Mouse (Mus musculus) cerebellum, postnatal 10 days (tissue): Measurements from ENCODE around the gene H2-Q7.
A peak's percentile ranks its signal among the peaks of the same experiment; 100 is the strongest.
"Not testable (repeated sequence)": the region's sequence is repeated elsewhere in the genome, so short reads cannot be mapped to it uniquely, and the experiment has no call there.

ENCODE experiments used
- DNase-seq, 2 experiments: peaks; one replicate each; pipeline ENCODE4 v3.0.0; 2021; ENCODE audit warnings: mixed read lengths in 2 of 2

H2-Q7 gene

DNA sequence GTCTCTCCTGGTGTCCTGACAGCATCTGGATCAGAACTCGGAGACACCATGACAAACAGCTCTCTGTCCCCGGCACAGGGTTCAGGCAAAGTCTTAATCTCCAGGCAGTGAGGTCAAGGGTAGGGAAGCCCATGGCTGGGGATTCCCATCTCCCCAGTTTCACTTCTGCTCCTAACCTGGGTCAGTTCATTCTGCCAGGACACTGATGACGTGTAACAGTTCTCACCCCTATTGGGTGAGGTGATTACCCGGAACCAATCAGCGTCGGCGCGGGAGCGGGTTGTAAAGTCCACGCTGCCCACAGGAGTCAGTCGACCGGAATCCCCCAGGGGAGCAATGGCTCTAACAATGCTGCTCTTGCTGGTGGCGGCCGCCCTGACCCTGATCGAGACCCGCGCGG, at the start of gene H2-Q7:
Gene H2-Q7 (plus strand): TSS at position 271 of the 400 bp plus-strand sequence.
- peak; percentile 91 to 92 for DNase-seq

DNA sequence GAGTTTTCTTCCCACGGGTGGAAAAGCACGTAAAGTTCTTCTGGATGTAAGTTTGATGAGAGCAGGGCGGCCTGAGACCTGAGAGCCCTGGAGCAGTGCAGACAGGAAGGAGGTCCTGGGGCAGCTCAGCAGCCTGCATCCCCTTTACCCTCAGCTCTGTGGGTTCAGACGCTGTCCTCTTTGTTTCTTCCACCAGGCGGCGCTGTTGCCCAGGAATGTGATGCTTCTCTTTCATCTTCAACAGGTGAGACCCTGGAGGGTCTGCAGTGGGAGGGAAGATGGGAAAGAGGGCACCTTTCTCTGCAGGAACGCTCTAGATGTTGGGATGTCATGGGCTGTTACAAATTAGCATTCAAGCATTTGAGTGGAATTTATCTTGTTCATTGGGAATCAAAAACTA, 49.2 kb upstream of the H2-Q7 start:
- DNase-seq = peak; percentile 44 to 61

DNA sequence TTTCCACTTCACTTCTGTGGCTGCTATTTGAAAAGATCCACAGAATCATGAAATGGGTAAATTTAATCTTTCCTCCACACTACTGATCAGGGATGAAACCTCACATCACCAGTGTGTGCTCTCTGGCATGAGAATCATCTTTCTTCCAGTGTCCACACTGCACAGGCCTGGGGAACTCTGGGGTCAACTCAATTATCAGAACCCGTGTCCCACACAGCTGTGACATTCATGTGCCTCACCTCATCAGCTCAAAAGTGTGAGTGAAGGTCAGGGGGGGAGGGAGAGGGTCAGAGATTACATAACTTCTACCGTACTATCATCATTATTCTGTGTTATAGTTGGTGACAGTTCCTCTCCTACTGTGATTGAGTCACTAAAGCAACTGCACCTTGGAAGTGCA, 46.3 kb upstream of the H2-Q7 start:
- DNase-seq = not testable (repeated sequence)

DNA sequence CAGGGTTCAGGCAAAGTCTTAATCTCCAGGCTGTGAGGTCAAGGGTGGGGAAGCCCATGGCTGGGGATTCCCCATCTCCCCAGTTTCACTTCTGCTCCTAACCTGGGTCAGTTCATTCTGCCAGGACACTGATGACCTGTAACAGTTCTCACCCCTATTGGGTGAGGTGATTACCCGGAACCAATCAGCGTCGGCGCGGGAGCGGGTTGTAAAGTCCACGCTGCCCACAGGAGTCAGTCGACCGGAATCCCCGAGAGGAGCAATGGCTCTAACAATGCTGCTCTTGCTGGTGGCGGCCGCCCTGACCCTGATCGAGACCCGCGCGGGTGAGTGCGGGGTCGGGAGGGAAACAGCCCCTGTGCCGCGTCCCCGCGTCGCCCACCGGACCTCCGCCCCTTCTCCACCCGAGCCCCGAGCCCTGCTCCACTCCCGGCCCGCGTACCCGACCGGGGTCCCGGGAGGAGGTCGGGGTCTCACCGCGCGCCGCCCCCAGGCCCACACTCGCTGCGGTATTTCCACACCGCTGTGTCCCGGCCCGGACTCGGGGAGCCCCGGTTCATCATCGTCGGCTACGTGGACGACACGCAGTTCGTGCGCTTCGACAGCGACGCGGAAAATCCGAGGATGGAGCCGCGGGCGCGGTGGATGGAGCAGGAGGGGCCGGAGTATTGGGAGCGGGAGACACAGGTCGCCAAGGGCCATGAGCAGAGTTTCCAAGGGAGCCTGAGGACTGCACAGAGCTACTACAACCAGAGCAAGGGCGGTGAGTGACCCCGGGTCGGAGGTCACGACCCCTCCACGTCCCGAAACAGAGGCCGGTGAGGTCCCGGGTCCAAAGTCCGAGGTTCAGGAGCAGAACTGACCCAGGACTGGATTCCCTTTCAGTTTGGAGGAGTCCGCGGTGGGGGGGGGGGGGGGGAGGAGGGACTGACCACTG, 44.8 kb upstream of the H2-Q7 start:
- DNase-seq = peak; percentile 18 to 30

DNA sequence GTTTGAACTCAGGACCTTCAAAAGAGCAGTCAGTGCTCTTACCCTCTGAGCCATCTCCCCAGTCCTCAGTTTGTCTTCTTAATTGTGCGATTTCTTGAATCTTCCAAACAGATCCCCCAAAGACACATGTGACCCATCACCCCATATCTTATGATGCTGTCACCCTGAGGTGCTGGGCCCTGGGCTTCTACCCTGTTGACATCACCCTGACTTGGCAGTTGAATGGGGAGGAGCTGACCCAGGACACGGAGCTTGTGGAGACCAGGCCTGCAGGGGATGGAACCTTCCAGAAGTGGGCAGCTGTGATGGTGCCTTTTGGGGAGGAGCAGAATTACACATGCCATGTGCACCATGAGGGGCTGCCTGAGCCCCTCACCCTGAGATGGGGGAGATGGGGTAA, 42.0 kb upstream of the H2-Q7 start:
- not testable (repeated sequence) for DNase-seq

DNA sequence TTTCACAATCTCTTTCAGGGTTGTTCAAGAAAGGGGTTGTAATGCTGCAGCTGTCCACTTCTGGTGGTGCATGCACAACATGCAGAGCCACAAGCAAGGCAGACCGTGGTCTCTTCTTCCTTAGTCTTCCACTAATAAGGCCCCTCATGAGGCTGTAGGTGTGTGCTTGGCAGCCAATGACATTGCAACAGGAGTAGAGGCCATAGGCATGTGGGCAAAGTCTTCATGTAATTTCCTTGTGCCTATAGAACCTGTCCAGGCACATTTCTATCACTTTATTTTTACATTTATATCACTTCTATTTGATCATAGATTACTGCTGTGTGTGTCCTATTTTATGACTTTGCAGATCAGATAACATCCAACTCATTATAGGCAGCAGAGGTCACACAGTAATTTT, 25.9 kb upstream of the H2-Q7 start:
- DNase-seq = not testable (repeated sequence)

DNA sequence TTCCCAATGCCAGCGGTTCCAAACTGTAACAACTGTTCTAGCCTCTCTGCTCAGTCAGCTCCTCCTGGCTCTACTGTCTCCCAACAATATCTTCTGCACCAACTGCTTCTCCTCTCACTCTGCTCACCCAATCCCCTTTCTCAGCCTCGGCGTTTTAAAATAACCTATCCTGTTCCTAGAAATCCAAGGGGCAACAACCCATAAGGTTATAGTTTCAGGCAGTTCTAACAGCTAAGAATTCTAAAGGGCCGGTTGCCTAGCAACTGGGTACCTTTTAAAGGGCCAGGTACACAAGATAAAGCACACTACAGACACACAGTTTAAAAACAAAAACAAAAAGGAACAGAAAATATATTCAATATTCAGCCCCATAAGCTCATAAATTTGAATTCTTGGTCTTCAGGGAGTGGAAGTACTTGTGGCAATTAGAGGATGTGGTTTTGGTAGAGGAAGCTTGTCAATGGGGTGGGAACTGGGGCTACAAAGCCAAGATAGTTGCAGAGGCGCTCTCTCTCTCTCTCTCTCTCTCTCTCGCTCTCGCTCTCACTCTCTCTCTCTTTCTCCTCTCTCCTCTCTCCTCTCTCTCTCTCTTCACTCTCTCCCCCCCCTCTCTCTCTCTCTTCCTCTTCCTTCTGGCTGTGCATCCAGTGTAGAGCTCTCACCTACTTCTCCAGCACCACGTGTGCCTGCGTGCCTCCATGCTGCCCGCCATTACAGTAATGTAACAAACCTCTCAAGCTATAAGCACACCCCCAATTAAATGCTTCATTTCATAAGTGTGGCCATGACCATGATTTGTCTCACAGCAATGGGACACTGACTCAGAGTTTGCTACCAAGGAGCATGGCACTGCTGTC, 23.5 kb upstream of the H2-Q7 start:
- DNase-seq = not testable (repeated sequence)

DNA sequence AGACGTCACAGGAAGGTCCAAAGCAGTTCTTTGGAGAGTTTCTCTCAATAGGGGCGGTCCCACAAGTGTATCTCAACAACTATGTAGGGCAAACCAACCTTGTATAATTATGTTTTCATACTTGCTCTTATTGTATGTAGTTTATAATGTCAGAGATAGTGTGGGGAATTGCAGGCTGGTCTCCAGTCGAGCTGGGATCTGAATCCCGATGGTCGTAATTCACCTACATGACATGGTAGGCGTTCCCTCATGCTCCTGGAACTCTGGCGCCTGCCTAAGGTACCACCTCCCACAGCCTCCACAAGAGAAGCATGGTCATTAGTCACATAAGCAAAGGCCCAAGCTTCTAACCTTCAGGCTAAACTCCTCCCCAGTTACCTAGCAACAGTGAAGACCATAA, 20.2 kb upstream of the H2-Q7 start:
- no peak for DNase-seq

DNA sequence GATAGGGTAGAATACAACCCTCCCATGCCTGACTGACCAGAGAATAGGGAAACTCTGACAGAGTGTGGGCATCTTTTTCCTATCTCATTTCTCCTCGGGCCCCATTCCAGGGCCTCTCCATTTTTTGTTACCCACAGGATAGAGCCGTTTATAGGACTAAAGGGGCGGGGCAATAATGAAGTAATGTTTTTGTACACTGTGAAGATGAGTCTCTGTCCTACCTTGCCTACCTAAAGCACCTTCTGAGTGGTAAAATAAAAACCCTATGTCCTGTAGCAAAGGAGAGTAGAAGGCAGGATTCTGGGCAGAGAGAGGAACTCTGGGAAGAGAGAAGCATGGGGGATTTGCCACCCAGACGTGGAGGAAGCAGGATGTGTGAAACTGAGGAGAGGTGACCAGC, 19.4 kb upstream of the H2-Q7 start:
- DNase-seq = not testable (repeated sequence)

DNA sequence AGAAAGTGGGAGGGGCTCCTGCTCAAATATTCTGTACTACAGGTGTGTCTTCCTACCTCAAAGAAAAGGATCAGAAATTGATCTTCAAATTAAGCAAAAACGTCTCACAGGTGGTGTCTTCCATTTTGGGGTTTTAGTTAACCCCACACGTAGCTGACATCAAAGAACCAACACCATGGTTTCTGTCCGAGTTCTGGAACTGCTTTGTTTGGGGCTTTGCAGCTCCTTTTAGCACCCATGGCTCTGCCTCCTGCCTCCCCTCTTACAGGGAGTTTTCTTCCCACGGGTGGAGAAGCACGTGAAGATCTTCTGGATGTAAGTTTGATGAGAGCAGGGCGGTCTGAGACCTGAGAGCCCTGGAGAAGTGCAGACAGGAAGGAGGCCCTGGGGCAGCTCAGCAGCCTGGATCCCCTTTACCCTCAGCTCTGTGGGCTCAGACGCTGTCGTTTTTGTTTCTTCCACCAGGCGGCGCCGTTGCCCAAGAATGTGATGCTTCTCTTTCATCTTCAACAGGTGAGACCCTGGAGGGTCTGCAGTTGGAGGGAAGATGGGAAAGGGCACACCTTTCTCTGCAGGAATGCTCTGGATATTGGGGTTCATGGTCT, 18.6 kb upstream of the H2-Q7 start:
- DNase-seq = peak; percentile 80 to 83

DNA sequence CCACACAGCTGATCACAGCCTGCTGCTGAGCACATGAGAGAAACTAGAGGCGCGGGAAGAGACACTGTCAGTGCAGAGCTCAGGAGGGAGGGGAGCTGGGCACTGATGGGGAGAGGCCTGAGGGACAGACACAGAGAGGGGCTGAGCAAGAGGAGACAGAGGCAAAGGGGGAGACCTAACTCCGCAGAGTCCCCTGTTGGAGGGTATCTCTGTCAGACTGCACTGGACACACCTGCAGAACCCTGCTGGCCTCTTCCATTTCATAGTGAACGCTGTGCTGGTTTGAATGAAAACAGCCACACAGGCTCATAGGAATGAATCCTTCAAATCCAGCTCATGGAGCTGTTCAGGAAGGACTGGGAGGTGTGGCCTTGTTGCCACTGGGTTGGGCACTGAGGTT, 17.6 kb upstream of the H2-Q7 start:
- not testable (repeated sequence) for DNase-seq

DNA sequence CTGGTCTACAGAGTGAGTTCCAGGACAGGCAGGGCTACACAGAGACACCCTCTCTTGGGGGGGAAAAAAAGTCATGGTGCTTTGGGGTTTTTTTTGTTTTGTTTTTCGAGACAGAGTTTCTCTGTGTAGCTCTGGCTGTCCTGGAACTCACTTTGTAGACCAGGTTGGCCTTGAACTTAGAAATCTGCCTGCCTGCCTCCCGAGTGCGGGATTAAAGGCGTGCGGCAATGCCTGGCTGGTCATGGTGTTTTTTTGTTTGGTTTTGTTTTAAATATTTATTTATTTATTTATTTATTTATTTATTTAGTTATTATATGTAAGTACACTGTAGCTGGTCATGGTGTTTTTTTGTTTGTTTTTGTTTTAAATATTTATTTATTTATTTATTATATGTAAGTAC, 16.6 kb upstream of the H2-Q7 start:
- not testable (repeated sequence) for DNase-seq

DNA sequence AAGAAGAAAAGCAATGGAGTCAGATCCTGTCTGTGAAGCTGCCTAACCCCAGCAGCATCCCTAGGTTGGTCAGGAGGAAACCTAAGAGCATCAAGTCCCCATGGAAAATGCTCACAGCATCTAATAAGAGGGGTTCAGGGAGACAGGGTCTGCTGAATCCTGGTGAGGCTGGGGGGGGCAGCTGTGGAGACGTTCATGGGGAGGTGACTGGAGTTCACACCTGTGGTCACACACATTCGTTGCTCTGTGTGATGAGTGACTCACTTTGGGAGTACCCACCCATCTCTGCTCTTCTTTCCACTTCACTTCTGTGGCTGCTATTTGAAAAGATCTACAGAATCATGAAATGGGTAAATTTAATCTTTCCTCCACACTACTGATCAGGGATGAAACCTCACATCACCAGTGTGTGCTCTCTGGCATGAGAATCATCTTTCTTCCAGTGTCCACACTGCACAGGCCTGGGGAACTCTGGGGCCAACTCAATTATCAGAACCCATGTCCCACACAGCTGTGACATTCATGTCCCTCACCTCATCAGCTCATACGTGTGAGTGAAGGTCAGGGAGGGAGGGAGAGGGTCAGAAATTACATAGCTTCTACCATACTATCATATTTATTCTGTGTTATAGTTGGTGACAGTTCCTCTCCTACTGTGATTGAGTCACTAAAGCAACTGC, 15.7 kb upstream of the H2-Q7 start:
- DNase-seq = not testable (repeated sequence)

DNA sequence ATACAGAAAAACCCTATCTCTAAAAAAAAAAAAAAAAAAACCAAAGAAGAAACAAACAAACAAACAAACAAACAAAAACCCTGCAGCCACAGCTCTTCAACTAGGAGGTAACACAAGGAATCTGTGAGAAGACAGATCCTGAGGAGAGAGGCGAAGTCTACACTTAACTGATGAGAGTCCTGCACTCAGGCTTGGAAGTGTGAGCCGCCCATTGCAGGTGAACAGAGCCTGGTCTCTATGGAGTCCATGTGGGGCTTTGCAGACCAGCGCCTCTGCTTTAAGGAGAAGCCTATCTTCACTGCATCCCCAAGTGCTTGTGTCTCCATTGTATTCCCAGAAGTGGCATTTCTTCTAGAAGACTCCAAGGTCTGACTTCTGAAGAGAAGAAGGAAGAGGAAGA, 14.8 kb upstream of the H2-Q7 start:
- not testable (repeated sequence) for DNase-seq

DNA sequence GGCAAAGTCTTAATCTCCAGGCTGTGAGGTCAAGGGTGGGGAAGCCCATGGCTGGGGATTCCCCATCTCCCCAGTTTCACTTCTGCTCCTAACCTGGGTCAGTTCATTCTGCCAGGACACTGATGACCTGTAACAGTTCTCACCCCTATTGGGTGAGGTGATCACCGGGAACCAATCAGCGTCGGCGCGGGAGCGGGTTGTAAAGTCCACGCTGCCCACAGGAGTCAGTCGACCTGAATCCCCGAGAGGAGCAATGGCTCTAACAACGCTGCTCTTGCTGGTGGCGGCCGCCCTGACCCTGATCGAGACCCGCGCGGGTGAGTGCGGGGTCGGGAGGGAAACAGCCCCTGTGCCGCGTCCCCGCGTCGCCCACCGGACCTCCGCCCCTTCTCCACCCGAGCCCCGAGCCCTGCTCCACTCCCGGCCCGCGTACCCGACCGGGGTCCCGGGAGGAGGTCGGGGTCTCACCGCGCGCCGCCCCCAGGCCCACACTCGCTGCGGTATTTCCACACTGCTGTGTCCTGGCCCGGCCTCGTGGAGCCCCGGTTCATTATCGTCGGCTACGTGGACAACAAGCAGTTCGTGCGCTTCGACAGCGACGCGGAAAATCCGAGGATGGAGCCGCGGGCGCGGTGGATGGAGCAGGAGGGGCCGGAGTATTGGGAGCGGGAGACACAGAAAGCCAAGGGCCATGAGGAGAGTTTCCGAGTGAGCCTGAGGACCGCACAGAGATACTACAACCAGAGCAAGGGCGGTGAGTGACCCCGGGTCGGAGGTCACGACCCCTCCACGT, 14.1 kb upstream of the H2-Q7 start, which contains the start of gene H2-Q6:
Gene H2-Q6 (plus strand): TSS at position 227 of the 793 bp plus-strand sequence.
- DNase-seq = peak; percentile 73 to 76

DNA sequence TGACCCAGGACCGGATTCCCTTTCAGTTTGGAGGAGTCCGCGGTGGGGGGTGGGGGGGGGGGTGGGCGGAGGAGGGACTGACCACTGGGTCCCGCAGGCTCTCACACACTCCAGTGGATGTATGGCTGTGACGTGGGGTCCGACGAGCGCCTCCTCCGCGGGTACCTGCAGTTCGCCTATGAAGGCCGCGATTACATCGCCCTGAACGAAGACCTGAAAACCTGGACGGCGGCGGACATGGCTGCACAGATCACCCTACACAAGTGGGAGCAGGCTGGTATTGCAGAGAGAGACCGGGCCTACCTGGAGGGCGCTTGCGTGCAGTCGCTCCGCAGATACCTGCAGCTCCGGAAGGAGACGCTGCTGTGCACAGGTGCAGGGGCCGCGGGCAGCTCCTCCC, 13.5 kb upstream of the H2-Q7 start:
- peak in 1 of 2 experiments; percentile 19 for DNase-seq

DNA sequence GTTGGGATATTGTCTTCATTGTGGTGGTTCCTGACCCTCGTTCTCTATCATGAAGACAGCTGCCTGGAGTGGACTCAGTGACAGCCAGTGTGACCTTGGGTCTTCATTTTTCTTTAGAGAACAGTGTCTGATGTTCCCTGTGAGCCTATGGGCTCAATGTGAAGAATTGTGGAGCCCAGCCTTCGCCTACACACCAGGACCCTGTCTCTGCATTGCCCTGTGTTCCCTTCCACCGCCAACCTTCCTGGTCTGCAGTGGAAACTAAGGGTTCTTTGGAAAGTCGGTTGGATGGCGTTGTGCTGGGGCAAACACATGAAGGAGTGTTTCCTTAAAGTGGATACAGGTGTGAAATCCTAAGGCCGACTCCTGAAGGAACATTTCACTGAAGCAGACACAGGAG, 10.1 kb upstream of the H2-Q7 start:
- DNase-seq = not testable (repeated sequence)

DNA sequence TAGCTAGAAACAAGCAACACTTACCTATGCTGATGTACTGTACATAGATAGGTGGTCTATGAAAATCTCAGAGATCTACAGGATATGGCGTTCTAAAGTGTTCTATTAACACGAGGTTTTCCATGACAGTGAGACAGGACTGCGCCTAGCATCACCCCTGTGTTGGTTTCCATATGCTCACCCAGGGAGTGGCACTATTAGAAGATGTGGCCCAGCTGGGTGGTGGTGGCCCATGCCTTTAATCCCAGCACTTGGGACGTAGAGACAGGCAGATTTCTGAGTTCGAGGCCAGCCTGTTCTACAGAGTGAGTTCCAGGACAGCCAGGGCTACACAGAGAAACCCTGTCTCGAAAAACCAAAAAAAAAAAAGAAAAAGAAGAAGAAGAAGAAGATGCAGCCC, 8.3 kb upstream of the H2-Q7 start:
- not testable (repeated sequence) for DNase-seq

DNA sequence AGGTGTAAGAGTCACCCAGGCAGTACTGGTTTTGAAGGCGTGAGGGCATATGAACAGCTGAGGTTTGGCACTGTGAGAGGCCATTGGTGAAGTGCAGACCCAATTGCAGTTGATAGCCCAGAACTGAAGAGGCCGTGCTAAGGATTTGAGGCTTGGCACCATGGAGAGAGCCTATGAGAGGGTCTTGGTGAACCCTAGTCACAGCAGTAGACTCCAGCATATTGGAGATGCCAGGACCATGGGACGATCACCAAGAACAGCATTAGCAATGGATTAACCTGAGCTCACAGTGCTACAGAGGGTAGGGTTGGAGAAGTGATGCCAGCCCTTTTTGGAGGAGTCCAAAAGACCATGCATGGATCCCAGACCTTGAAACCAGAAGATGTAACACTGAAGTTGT, 6.8 kb upstream of the H2-Q7 start:
- not testable (repeated sequence) for DNase-seq

DNA sequence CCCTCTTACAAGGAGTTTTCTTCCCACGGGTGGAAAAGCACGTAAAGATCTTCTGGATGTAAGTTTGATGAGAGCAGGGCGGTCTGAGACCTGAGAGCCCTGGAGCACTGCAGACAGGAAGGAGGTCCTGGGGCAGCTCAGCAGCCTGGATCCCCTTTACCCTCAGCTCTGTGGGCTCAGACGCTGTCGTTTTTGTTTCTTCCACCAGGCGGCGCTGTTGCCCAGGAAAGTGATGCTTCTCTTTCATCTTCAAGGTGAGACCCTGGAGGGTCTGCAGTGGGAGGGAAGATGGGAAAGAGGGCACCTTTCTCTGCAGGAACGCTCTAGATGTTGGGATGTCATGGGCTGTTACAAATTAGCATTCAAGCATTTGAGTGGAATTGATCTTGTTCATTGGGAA, 4.1 kb upstream of the H2-Q7 start:
- DNase-seq = peak; percentile 69 to 77

DNA sequence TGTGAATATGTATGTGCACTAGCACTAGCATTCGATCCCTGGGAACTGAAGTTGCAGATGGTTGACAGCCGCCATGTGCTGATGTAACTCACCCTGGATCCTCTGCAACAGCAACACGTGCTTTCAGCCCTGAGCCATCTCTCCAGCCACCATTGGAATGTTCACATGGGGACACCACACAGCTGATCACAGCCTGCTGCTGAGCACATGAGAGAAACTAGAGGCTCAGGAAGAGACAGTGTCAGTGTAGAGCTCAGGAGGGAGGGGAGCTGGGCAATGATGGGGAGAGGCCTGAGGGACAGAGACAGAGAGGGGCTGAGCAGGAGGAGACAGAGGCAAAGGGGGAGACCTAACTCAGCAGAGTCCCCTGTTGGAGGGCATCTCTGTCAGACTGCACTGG, 3.4 kb upstream of the H2-Q7 start:
- DNase-seq = not testable (repeated sequence)
